Mouse (Mus musculus) CH12.LX (cell line): ENCODE measurements around the gene Nhlrc4. TPM values are rescaled to one million over a fixed set of nuclear protein-coding genes. Genes with fewer than 3 reads are reported as not detected.

Source experiments
- DNase-seq: peaks from one replicate; pipeline ENCODE4 v3.0.0-alpha.2; 2013; ENCODE audit errors: extremely low read depth
- H3K27ac ChIP-seq: 2 replicates; pipeline ENCODE4 v1.5.1; 2012; ENCODE audit warnings: low read depth, mild to moderate bottlenecking, control low read depth, moderate library complexity; ENCODE audit not compliant: insufficient read depth
- H3K27me3 ChIP-seq: replicated peaks from 2 replicates; pipeline ENCODE3; 2012; ENCODE audit warnings: inconsistent platforms
- H3K36me3 ChIP-seq, 2 experiments: replicated peaks in 1 of 2; 2 replicates each; pipeline versions ENCODE3 to v1.6.1; 2012; ENCODE audit warnings: inconsistent platforms in 1 of 2, low read length in 1 of 2, mild to moderate bottlenecking in 1 of 2, mixed read lengths in 1 of 2, moderate library complexity in 1 of 2; ENCODE audit not compliant: control insufficient read depth in 1 of 2, insufficient read depth in 1 of 2
- H3K4me1 ChIP-seq, 2 experiments: 2 replicates each; pipeline ENCODE4 v1.6.1; 2012; ENCODE audit warnings: inconsistent platforms in 1 of 2, moderate library complexity in 1 of 2; ENCODE audit not compliant: insufficient read depth in 2 of 2, control insufficient read depth in 1 of 2
- H3K4me2 ChIP-seq: 2 replicates; pipeline ENCODE4 v1.6.1; 2012; ENCODE audit warnings: low read depth, mild to moderate bottlenecking, control low read depth; ENCODE audit not compliant: poor library complexity, insufficient read depth, severe bottlenecking
- H3K4me3 ChIP-seq, 3 experiments: fragments of 150-350 bp in 1 of 3; sonication (generic) in 1 of 3; replicated peaks in 1 of 3; 2 replicates each; pipeline versions ENCODE3 to v1.5.1; 2011 to 2012; ENCODE audit warnings: low read depth in 2 of 3, low read length in 2 of 3, mild to moderate bottlenecking in 2 of 3, moderate library complexity in 2 of 3, control low read depth in 1 of 3, improper control_type of control experiment in 1 of 3, inconsistent platforms in 1 of 3, mixed read lengths in 1 of 3; ENCODE audit not compliant: poor library complexity in 1 of 3
- H3K79me2 ChIP-seq: replicated peaks from 2 replicates; pipeline ENCODE4 v1.6.1; 2012; ENCODE audit warnings: mild to moderate bottlenecking, moderate library complexity; ENCODE audit not compliant: control insufficient read depth, poor library complexity, insufficient read depth, severe bottlenecking; ENCODE audit errors: extremely low read depth
- H3K9ac ChIP-seq: 2 replicates; pipeline ENCODE4 v1.6.1; 2012; ENCODE audit warnings: low read depth, mild to moderate bottlenecking, control low read depth, moderate library complexity; ENCODE audit not compliant: insufficient read depth
- H3K9me3 ChIP-seq: replicated peaks from 2 replicates; pipeline ENCODE3; 2012; ENCODE audit warnings: low read length, inconsistent platforms, mixed read lengths
- BHLHE40 ChIP-seq: IDR thresholded peaks from 2 replicates; pipeline ENCODE4 v1.6.1; 2011; ENCODE audit warnings: mild to moderate bottlenecking, low read depth, low read length, improper control_type of control experiment
- CHD1 ChIP-seq: IDR thresholded peaks from 2 replicates; pipeline ENCODE4 v1.6.1; 2012; ENCODE audit warnings: low read depth, low read length, improper control_type of control experiment, inconsistent platforms
- CHD2 ChIP-seq: IDR thresholded peaks from 2 replicates; pipeline ENCODE4 v1.6.1; 2011; ENCODE audit warnings: low read length, improper control_type of control experiment
- CTCF ChIP-seq, 2 experiments: IDR thresholded peaks in 1 of 2; conservative IDR thresholded peaks in 1 of 2; 2 replicates each; pipeline ENCODE4 v1.5.1; 2011 to 2012; ENCODE audit warnings: low read depth in 2 of 2, low read length in 2 of 2, improper control_type of control experiment in 1 of 2, inconsistent platforms in 1 of 2, mild to moderate bottlenecking in 1 of 2, moderate library complexity in 1 of 2
- ELF1 ChIP-seq: IDR thresholded peaks from 2 replicates; pipeline ENCODE4 v1.6.1; 2014; ENCODE audit warnings: low read depth, mild to moderate bottlenecking, inconsistent platforms, low read length, improper control_type of control experiment
- EP300 ChIP-seq: IDR thresholded peaks from 2 replicates; pipeline ENCODE4 v1.6.1; 2011; ENCODE audit warnings: low read length, improper control_type of control experiment
- HCFC1 ChIP-seq: IDR thresholded peaks from 2 replicates; pipeline ENCODE4 v1.6.1; 2012; ENCODE audit warnings: low read depth, mild to moderate bottlenecking, inconsistent platforms, low read length, improper control_type of control experiment
- IRF4 ChIP-seq: IDR thresholded peaks from 2 replicates; pipeline ENCODE4 v1.6.1; 2014; ENCODE audit warnings: low read depth, mild to moderate bottlenecking, inconsistent platforms, low read length, improper control_type of control experiment
- JUN ChIP-seq: IDR thresholded peaks from 2 replicates; pipeline ENCODE4 v1.6.1; 2011; ENCODE audit warnings: low read depth, mild to moderate bottlenecking, low read length, improper control_type of control experiment, moderate library complexity; ENCODE audit not compliant: insufficient read depth
- KAT2A ChIP-seq: IDR thresholded peaks from 2 replicates; pipeline ENCODE4 v1.6.1; 2012; ENCODE audit warnings: low read length, improper control_type of control experiment, inconsistent platforms; ENCODE audit not compliant: insufficient replicate concordance
- MAX ChIP-seq: IDR thresholded peaks from 2 replicates; pipeline ENCODE4 v1.6.1; 2011; ENCODE audit warnings: low read length, improper control_type of control experiment
- MAZ ChIP-seq: IDR thresholded peaks from 2 replicates; pipeline ENCODE4 v1.6.1; 2012; ENCODE audit warnings: low read depth, mild to moderate bottlenecking, inconsistent platforms, low read length, improper control_type of control experiment, moderate library complexity
- MEF2A ChIP-seq: IDR thresholded peaks from 2 replicates; pipeline ENCODE4 v1.6.1; 2014; ENCODE audit warnings: low read depth, mild to moderate bottlenecking, inconsistent platforms, low read length, improper control_type of control experiment, borderline replicate concordance
- MXI1 ChIP-seq: IDR thresholded peaks from 2 replicates; pipeline ENCODE4 v1.6.1; 2011; ENCODE audit warnings: mild to moderate bottlenecking, low read depth, low read length, improper control_type of control experiment
- NELFE ChIP-seq: IDR thresholded peaks from 2 replicates; pipeline ENCODE4 v1.6.1; 2011; ENCODE audit warnings: low read depth, low read length, improper control_type of control experiment
- NRF1 ChIP-seq: IDR thresholded peaks from 2 replicates; pipeline ENCODE4 v1.6.1; 2014; ENCODE audit warnings: low read depth, mild to moderate bottlenecking, inconsistent platforms, low read length, improper control_type of control experiment, moderate library complexity
- PAX5 ChIP-seq: IDR thresholded peaks from 2 replicates; pipeline ENCODE4 v1.6.1; 2012; ENCODE audit warnings: low read length, inconsistent platforms, mixed read lengths
- POLR2A ChIP-seq: IDR thresholded peaks from 2 replicates; pipeline ENCODE4 v1.6.1; 2011; ENCODE audit warnings: low read depth, mild to moderate bottlenecking, improper control_type of control experiment, low read length
- POLR2AphosphoS2 ChIP-seq: IDR thresholded peaks from 2 replicates; pipeline ENCODE4 v1.6.1; 2011; ENCODE audit warnings: low read depth, low read length, improper control_type of control experiment
- RAD21 ChIP-seq: IDR thresholded peaks from 2 replicates; pipeline ENCODE4 v1.6.1; 2011; ENCODE audit warnings: low read depth, mild to moderate bottlenecking, low read length, improper control_type of control experiment, moderate library complexity
- SIN3A ChIP-seq: IDR thresholded peaks from 2 replicates; pipeline ENCODE4 v1.6.1; 2012; ENCODE audit warnings: low read length, improper control_type of control experiment, inconsistent platforms
- TCF12 ChIP-seq: IDR thresholded peaks from 2 replicates; pipeline ENCODE4 v1.6.1; 2014; ENCODE audit warnings: low read depth, mild to moderate bottlenecking, inconsistent platforms, low read length, improper control_type of control experiment
- UBTF ChIP-seq: IDR thresholded peaks from 2 replicates; pipeline ENCODE4 v1.6.1; 2012; ENCODE audit warnings: low read depth, mild to moderate bottlenecking, inconsistent platforms, low read length, improper control_type of control experiment, moderate library complexity
- ZC3H11A ChIP-seq: IDR thresholded peaks from 2 replicates; pipeline ENCODE4 v1.6.1; 2012; ENCODE audit warnings: low read depth, mild to moderate bottlenecking, inconsistent platforms, low read length, improper control_type of control experiment
- ZNF384 ChIP-seq: IDR thresholded peaks from 2 replicates; pipeline ENCODE4 v1.6.1; 2012; ENCODE audit warnings: low read depth, low read length, improper control_type of control experiment, inconsistent platforms
- dilution Hi-C: fragments of 300-500 bp; cut with MboI; formaldehyde crosslinking; loops from 2 replicates; pipeline ENCODE4 v1.14.3; 2020; ENCODE audit warnings: low sequenced_read_pairs; ENCODE audit not compliant: extremely low pct_unique_long_range_greater_than_20kb, extremely low pct_ligation_motif_present
- in situ Hi-C: fragments of 300-500 bp; cut with MboI; formaldehyde crosslinking; loops from 3 replicates; pipeline ENCODE4 v1.14.3; 2019; ENCODE audit warnings: low sequenced_read_pairs, low pct_ligation_motif_present, low pct_unique_long_range_greater_than_20kb, mixed read lengths
- polyA plus RNA-seq: library from polyadenylated mRNA; unstranded; fragments of >175 nt; gene quantifications from 2 replicates; pipeline ENCODE4 v1.2.1, GENCODE M21; 2012; ENCODE audit warnings: low read depth; ENCODE audit not compliant: insufficient read length
- total RNA-seq, 2 experiments: library from RNA; depleted of rRNA; stranded (reverse); fragments of 300-350 nt in 1 of 2; fragments of >200 nt in 1 of 2; gene quantifications; 2 replicates each; pipeline ENCODE4 v1.2.3; 2012 to 2014

Gene Nhlrc4
- total and polyA plus RNA-seq, 3 experiments = not detected

GRCm38 (mm10) chr17:25922120-25922519, 22.6 kb downstream of the Nhlrc4 start:
- dilution Hi-C loops = no loop called here
- Histone ChIP-seq H3K4me1 (peaks cover 12 to 23% of the 10 kb centered on the region in 2 experiments), H3K36me3 (peaks cover 20 to 53% of the 10 kb centered on the region in 2 experiments), H3K27me3 (no peaks in the 10 kb centered on the region)
- TF ChIP-seq HCFC1 (no peak), ELF1 (no peak), EP300 (no peak), MEF2A (no peak), KAT2A (no peak)
- TF ChIP-seq, all 38 proteins: peak for 0
- peaks cover 20% of the 10 kb centered on the region for H3K79me2 ChIP-seq
- no peak overlapping the region for H3K4me2 ChIP-seq
- H3K4me3 ChIP-seq = no peak overlapping the region
- H3K9ac ChIP-seq = no peak overlapping the region
- DNase-seq = no peak
- no peaks in the 10 kb centered on the region for H3K9me3 ChIP-seq
- H3K27ac ChIP-seq = no peak overlapping the region
- in situ Hi-C loops = no loop called here

DNA sequence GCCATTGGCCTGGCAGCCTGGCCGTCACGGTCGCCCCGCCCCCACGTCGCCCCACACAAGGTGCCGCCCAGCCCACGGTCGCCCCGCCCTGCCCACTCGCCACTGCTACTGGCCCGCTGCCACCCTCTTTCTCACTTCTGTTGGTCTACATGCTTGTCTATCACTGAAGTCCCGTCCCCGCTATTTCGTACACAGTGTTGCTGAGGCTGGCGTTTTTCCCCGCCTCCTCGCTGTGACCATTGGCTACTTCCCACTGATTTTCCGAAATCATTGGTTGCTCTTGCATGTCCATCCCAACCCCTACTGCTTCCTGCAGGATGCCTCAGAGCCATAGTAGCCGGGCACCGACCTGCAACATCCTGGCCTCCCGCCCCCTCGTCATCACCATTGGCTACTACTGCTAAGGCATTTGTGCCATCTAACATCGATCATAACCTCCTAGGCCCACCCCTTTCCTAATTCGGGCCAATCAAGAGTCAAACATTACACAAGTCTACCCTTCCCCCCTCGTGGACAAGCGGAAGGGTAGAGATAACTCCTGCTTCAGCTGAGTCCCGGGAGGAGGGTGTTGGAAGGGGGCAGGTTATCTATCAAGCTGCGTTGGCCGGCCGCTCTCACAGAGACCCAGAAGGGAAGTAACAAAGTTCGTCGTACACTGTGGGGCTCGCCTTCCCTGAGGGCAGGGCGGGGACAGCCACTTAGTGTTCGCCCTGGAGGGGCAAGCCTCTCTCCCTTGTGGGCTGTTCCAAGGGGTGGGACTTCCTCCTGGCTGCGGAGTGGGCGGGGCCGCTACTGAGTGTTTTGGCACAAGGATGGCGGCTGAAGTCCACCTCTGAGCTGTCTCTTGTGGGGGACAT, 24.7 kb downstream of the Nhlrc4 start:
- H3K4me2 ChIP-seq = peak overlapping the region; percentile 84
- DNase-seq = peak; percentile 99
- H3K27me3 ChIP-seq = no peaks in the 10 kb centered on the region
- H3K36me3 ChIP-seq = peaks cover 5 to 45% of the 10 kb centered on the region in 2 experiments
- H3K9me3 ChIP-seq = no peaks in the 10 kb centered on the region
- peak overlapping the region; percentile 86 for H3K27ac ChIP-seq
- peak overlapping the region; percentile 77 for H3K9ac ChIP-seq
- dilution Hi-C loops = no loop called here
- peak; percentile 93 for TF ChIP-seq CHD2
- TF ChIP-seq RAD21 = no peak
- 0 out of 2 replicates have a peak, but pooled peaks have one; percentile 57 for TF ChIP-seq MAX
- TF ChIP-seq ZNF384 = 0 out of 2 replicates have a peak, but pooled peaks have one; percentile 9
- peak; percentile 79 for TF ChIP-seq ELF1
- peak; percentile 90 for TF ChIP-seq SIN3A
- TF ChIP-seq POLR2AphosphoS2 = peak; percentile 61; the same call in 1 of the 2 replicates
- TF ChIP-seq HCFC1 = peak; percentile 70
- 0 out of 2 replicates have a peak, but pooled peaks have one; percentile 33 for TF ChIP-seq KAT2A
- TF ChIP-seq POLR2A = peak; percentile 77
- TF ChIP-seq MXI1 = peak; percentile 71
- peak; percentile 70 for TF ChIP-seq NELFE
- peak; percentile 59 for TF ChIP-seq MAZ
- no peak for TF ChIP-seq JUN
- peak; percentile 62 for TF ChIP-seq TCF12
- TF ChIP-seq ZC3H11A = no peak
- no peak for TF ChIP-seq CTCF (conservative IDR thresholded peaks at IDR 0.05 in 1 of 2, IDR thresholded peaks at IDR 0.05 in 1 of 2; ENCODE audit: low read depth in 2 of 2, low read length in 2 of 2)
- peak; percentile 62; the same call in 1 of the 2 replicates for TF ChIP-seq IRF4
- peak; percentile 67 for TF ChIP-seq MEF2A
- TF ChIP-seq PAX5 = no peak
- TF ChIP-seq NRF1 = no peak; the same call in 1 of the 2 replicates
- peak; percentile 54; the same call in 1 of the 2 replicates for TF ChIP-seq CHD1
- TF ChIP-seq UBTF = 0 out of 2 replicates have a peak, but pooled peaks have one; percentile 41
- TF ChIP-seq BHLHE40 = no peak
- H3K79me2 ChIP-seq = peaks cover 22% of the 10 kb centered on the region
- in situ Hi-C loops = loop anchor here (5.0 kb wide), 1 partner anchor 38 kb away; the partner anchor contains the start of gene Wfikkn1
- H3K4me1 ChIP-seq = peaks cover 12 to 40% of the 10 kb centered on the region in 2 experiments
- H3K4me3 ChIP-seq = peak overlapping the region; percentile 82 to 99 (median 95)
